Mouse (Mus musculus): Measurements from ENCODE around the gene Elmo3. TPM values are rescaled to one million over a fixed set of nuclear protein-coding genes. Genes with fewer than 3 reads are reported as not detected.

The Elmo3 gene
- polyA plus RNA-seq, 1 experiment from 2014 or later: 1.3 TPM

DNA sequence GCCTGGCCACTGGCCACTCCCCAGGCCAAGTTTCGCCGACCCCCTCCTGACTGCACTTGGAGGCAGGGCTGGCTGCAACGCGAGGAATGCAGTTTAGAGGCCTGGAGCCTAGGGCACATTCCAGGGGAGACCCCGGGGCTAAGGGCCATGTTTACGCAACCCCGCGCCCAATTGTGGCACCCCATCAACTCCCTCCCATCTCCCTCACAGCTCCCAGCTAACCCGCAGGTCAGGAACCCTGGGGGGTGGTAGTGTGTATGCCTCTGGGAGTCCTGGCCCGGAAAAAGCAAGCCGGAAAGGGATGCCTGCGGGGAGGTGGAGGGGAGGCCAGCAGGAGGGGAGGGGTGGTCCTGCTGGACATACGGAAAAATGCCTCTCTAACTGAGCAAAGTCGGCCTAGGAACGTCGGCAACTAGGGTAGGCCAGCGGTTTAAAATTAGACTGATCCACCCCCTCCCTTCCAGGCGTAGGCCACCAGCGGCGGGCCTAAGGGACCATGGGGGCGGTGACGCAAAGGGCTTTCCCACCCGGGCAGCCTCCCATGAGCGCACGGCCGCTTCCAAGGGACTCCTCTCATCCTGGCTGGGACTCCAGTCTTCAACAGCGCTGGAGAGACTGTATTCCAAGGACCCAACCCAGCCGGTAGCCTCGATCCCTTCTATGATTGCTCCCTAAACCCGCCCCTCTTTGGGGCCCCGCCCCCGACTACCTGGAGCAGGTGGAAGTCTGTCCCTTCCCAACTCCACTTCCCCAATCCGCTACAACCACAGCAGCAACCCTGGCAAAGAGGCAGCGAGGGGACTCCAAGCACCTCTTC, 41.4 kb downstream of the Elmo3 start:
- under 1% methylated on average over 34 of the region's 34 CpGs for WGBS
- Histone ChIP-seq H3K27me3 (ENCODE audit: low read depth, poor library complexity, severe bottlenecking) (peaks cover 21% of the 10 kb centered on the region), H3K27ac (replicated peaks) (peak overlapping the region; percentile 89), H3K9me3 (replicated peaks) (no peaks in the 10 kb centered on the region), H3K36me3 (no peaks in the 10 kb centered on the region), H3K4me1 (peaks cover 65% of the 10 kb centered on the region), H3K4me3 (peak overlapping the region; percentile 76)
- DNase-seq (ENCODE audit: low spot score): peak; percentile 57

GRCm38 (mm10) chr8:105347428-105348221, 42.2 kb downstream of the Elmo3 start, which contains the start of gene Fhod1:
Gene Fhod1 (minus strand): TSS chr8:105347953.
- Histone ChIP-seq H3K27ac (replicated peaks) (peak within 1 kb of the TSS; percentile 89), H3K4me3 (peak within 1 kb of the TSS; percentile 76), H3K9me3 (replicated peaks) (no peaks in the 10 kb centered on the region), H3K36me3 (no peaks in the 10 kb centered on the region), H3K4me1 (peaks cover 65% of the 10 kb centered on the region), H3K27me3 (ENCODE audit: low read depth, poor library complexity, severe bottlenecking) (peaks cover 21% of the 10 kb centered on the region)
- WGBS: under 1% methylated on average over 53 of the region's 53 CpGs
- DNase-seq (ENCODE audit: low spot score): peak; percentile 96

DNA sequence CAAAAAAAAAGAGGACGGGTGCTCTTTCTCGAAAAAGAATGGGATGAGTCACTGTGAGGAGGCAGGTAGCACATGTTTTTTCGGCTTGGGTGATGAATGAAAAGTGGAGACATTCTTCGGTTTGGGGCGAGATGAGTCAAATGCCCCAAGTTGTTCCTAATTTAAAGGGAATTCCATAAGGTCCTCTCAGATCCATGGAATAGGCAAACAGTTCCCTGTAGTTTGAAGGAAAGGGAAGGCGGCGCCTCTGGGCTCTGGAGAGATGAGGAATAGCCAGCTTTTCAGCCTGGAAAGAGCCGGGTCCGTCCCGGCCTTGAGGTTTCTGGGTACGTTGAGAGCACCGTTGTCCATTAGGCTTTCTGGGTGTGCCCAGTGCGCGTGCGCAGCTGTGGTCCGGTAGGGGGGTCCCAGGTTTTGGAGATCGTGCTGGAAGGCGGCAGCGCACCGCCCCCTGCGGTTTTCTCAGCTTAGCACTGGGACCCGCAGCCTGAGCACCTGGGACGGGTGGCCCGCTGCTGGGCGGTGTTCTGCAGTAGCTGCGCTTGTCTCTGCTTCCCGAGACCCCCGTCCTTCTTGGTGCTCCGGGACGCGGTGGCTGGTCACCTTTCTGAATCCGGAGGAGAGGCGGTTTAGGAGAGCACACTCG, 43.2 kb downstream of the Elmo3 start, which contains the start of gene Slc9a5:
Gene Slc9a5 (plus strand): TSS at position 394 of the 646 bp plus-strand sequence.
- peaks cover 5% of the 10 kb centered on the region; the same call in 1 of the 2 replicates for H3K36me3 ChIP-seq
- no peaks in the 10 kb centered on the region for H3K9me3 ChIP-seq (replicated peaks)
- under 1% methylated on average over 34 of the region's 34 CpGs for WGBS
- peak within 1 kb of the TSS; percentile 89 for H3K27ac ChIP-seq (replicated peaks)
- DNase-seq (ENCODE audit: low spot score): peak; percentile 85
- peaks cover 24% of the 10 kb centered on the region for H3K27me3 ChIP-seq (ENCODE audit: low read depth, poor library complexity, severe bottlenecking)
- H3K4me1 ChIP-seq: peaks cover 66% of the 10 kb centered on the region
- H3K4me3 ChIP-seq: peak within 1 kb of the TSS; percentile 76

- DNase-seq (ENCODE audit: low spot score): peak; percentile 67
- WGBS: under 1% methylated on average over 37 of the region's 48 CpGs
- H3K27ac ChIP-seq (replicated peaks): peak overlapping the region; percentile 89
- no peaks in the 10 kb centered on the region for H3K9me3 ChIP-seq (replicated peaks)
- H3K4me3 ChIP-seq: peak overlapping the region; percentile 76
- peaks cover 26% of the 10 kb centered on the region for H3K27me3 ChIP-seq (ENCODE audit: low read depth, poor library complexity, severe bottlenecking)
- peaks cover 68% of the 10 kb centered on the region for H3K4me1 ChIP-seq
- H3K36me3 ChIP-seq: peaks cover 8% of the 10 kb centered on the region; the same call in 1 of the 2 replicates
Measured at GRCm38 (mm10) chr8:105349096-105349771, 43.8 kb downstream of the Elmo3 start.

DNA sequence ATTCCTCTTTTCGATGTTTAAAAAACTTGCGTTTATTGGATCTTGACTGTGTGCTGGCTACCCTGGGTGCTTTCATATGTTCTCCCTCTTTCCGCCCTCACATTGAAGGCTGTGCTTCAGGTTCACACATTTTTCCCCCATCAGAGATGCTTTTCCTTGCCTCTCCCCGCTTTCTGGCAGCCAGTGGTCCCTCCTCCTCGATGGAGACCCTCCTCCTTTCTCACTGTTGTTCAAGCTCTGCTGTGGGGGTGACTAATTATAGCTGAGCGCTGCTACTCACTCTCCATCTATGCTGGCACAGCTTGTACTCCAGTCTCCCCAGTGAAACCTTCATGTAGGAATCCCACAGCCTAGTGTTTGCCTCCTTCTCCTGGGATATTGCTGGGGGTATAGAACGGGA, 44.8 kb downstream of the Elmo3 start:
- Histone ChIP-seq H3K27ac (replicated peaks) (no peak overlapping the region), H3K36me3 (peaks cover 8% of the 10 kb centered on the region; the same call in 1 of the 2 replicates), H3K9me3 (replicated peaks) (no peaks in the 10 kb centered on the region), H3K27me3 (ENCODE audit: low read depth, poor library complexity, severe bottlenecking) (peaks cover 26% of the 10 kb centered on the region), H3K4me3 (peak overlapping the region; percentile 76), H3K4me1 (peaks cover 67% of the 10 kb centered on the region)
- 50% methylated on average over 7 of the region's 7 CpGs for WGBS
- no peak for DNase-seq (ENCODE audit: low spot score)

DNA sequence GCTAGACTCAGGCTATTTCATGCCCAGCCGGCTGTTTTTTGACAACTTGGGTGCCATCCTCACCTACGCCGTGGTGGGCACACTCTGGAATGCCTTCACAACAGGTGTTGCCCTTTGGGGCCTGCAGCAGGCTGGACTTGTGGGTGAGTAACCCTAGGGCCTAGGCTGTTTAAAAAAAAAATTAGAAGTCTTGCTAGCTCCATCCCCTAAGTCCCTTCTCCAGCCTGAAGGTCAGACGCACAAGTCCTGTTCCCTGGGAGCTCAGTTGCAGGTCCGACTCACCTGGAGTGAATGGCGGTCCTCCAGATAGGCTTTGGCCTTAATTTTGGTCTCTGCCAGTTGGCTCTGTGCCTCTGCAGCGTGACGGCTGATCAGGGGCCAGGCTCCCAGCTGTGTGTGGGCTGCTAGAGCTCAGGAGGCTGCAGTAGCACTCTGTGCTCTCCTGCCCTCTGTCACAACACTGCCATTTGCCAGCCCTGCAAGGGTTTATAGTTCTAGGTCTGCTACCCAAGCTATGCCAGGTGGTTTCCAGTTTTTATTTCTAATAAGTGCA, 48.3 kb downstream of the Elmo3 start:
- peaks cover 43% of the 10 kb centered on the region for H3K4me1 ChIP-seq
- H3K9me3 ChIP-seq (replicated peaks): no peaks in the 10 kb centered on the region
- WGBS: 80% methylated on average over 8 of the region's 8 CpGs
- peaks cover 35% of the 10 kb centered on the region for H3K36me3 ChIP-seq
- no peak overlapping the region for H3K27ac ChIP-seq (replicated peaks)
- DNase-seq (ENCODE audit: low spot score): no peak
- no peak overlapping the region for H3K4me3 ChIP-seq
- peaks cover 47% of the 10 kb centered on the region for H3K27me3 ChIP-seq (ENCODE audit: low read depth, poor library complexity, severe bottlenecking)

DNA sequence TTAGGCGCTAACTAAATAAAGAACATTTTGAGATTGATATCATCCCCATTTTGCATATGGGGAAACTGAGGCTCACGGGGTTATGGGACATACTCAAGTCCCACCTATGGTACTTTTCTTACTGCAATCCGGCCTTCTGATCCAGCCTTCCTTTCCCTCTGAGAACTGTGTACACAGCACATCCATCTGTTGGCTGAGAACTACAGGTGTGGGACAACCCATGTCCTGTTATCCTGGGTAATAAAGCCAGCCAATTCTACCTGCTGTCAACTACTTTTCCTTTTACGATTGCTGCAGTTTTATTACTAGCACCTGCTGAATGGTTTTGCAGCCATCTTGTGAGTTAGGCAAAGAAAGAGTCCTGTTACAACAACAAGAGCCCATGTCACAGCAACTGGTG, 49.1 kb downstream of the Elmo3 start:
- H3K36me3 ChIP-seq: peaks cover 35% of the 10 kb centered on the region
- DNase-seq (ENCODE audit: low spot score): no peak
- WGBS: 88% methylated on average over 4 of the region's 4 CpGs
- H3K4me3 ChIP-seq: no peak overlapping the region
- H3K4me1 ChIP-seq: peaks cover 43% of the 10 kb centered on the region
- no peaks in the 10 kb centered on the region for H3K9me3 ChIP-seq (replicated peaks)
- H3K27ac ChIP-seq (replicated peaks): no peak overlapping the region
- peaks cover 44% of the 10 kb centered on the region for H3K27me3 ChIP-seq (ENCODE audit: low read depth, poor library complexity, severe bottlenecking)

DNA sequence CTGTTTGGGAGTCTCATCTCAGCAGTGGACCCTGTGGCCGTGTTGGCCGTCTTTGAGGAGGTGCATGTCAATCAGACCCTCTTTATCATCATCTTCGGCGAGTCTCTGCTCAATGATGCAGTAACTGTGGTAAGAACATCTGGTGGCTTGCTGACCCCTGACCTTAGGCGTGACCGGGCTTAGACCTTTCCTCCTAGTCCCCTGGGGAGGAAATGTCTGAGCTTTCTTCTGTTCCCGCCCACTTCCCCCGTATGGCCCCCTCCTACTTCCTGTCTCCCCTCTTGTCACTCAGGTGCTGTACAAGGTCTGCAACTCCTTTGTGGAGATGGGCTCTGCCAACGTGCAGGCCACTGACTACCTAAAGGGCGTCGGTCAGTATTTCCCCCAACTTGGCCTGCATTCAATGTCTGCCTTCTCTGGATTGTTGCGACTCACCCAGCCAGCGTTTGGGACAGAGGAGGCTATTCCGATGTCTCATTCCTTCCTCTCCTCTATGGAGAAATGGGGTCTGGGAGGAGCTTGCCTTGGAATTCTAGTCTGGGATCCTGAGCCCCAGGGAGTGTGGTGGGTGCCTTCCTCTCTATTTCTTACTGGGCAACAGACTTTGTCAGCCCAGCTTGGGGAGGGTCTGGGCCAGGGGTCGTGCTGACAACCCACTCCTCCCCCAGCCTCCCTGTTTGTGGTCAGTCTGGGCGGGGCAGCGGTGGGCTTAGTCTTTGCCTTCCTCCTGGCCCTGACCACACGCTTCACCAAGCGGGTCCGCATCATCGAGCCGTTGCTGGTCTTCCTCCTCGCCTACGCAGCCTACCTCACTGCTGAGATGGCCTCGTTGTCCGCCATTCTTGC, 50.0 kb downstream of the Elmo3 start:
- H3K36me3 ChIP-seq: peaks cover 35% of the 10 kb centered on the region
- peak; percentile 45 for DNase-seq (ENCODE audit: low spot score)
- H3K9me3 ChIP-seq (replicated peaks): no peaks in the 10 kb centered on the region
- H3K4me3 ChIP-seq: no peak overlapping the region
- peaks cover 40% of the 10 kb centered on the region for H3K4me1 ChIP-seq
- no peak overlapping the region for H3K27ac ChIP-seq (replicated peaks)
- H3K27me3 ChIP-seq (ENCODE audit: low read depth, poor library complexity, severe bottlenecking): peaks cover 36% of the 10 kb centered on the region
- 54% methylated on average over 26 of the region's 26 CpGs for WGBS

DNA sequence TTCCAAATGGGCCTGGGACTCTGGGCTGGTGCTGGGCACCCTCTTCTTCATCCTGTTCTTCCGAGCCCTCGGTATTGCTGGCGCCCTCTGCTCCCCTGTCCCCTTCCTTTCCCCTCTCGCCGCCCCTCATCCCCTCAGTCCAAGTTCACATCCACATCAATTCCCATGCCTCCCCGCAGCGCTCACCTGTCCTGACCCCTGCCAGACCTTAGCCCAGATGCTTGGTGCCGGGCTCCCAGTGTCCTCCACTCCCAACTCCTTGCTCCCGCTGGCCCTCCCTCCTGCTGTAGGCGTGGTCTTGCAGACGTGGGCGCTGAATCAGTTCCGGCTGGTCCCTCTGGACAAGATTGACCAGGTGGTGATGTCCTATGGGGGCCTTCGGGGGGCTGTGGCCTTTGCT, 51.3 kb downstream of the Elmo3 start:
- peaks cover 35% of the 10 kb centered on the region for H3K36me3 ChIP-seq
- H3K27ac ChIP-seq (replicated peaks): no peak overlapping the region
- no peak overlapping the region for H3K4me3 ChIP-seq
- H3K4me1 ChIP-seq: peaks cover 37% of the 10 kb centered on the region
- no peaks in the 10 kb centered on the region for H3K9me3 ChIP-seq (replicated peaks)
- peaks cover 27% of the 10 kb centered on the region for H3K27me3 ChIP-seq (ENCODE audit: low read depth, poor library complexity, severe bottlenecking)
- WGBS: 87% methylated on average over 14 of the region's 14 CpGs
- no peak for DNase-seq (ENCODE audit: low spot score)

- DNase-seq (ENCODE audit: low spot score): no peak
- peaks cover 40% of the 10 kb centered on the region for H3K36me3 ChIP-seq
- H3K4me3 ChIP-seq: no peak overlapping the region
- no peaks in the 10 kb centered on the region for H3K9me3 ChIP-seq (replicated peaks)
- H3K4me1 ChIP-seq: peaks cover 33% of the 10 kb centered on the region
- peaks cover 21% of the 10 kb centered on the region for H3K27me3 ChIP-seq (ENCODE audit: low read depth, poor library complexity, severe bottlenecking)
- WGBS: 71% methylated on average over 15 of the region's 15 CpGs
- H3K27ac ChIP-seq (replicated peaks): no peak overlapping the region
Measured at GRCm38 (mm10) chr8:105359208-105359607, 53.8 kb downstream of the Elmo3 start.

DNA sequence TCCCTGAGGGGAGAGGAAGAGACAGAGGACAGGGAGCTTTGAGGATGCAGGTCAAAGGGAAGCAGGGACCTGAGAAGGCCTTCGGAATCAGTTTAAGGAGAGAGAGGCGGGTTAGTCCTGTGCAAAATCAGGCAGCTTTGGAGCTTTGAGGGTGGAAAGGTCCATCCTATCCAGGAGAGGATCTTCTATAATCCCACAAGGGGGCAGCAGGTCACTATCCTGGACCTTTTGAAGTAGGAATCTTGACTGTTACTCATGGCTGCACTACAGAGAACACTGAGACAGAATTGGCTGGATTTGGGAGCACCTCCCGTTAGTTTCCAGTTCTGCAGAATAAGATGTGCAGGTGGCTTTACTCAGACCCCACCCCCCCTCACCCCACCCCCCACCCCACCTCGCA, 54.2 kb downstream of the Elmo3 start:
- no peak overlapping the region for H3K4me3 ChIP-seq
- H3K27ac ChIP-seq (replicated peaks): no peak overlapping the region
- WGBS: 43% methylated on average over 4 of the region's 4 CpGs
- peaks cover 21% of the 10 kb centered on the region for H3K27me3 ChIP-seq (ENCODE audit: low read depth, poor library complexity, severe bottlenecking)
- peaks cover 44% of the 10 kb centered on the region for H3K36me3 ChIP-seq
- no peak for DNase-seq (ENCODE audit: low spot score)
- H3K4me1 ChIP-seq: peaks cover 30% of the 10 kb centered on the region
- H3K9me3 ChIP-seq (replicated peaks): no peaks in the 10 kb centered on the region

All from midbrain, embryonic 10.5 days (tissue).